Mouse (Mus musculus) C2C12 (cell line): ENCODE data around the gene Pitpnm1.

Experiments
- CTCF ChIP-seq: IDR thresholded peaks from one replicate; pipeline ENCODE4 v1.5.1; 2011; ENCODE audit not compliant: control insufficient read depth, insufficient read depth, insufficient read length
- MYOD1 ChIP-seq: IDR thresholded peaks from one replicate; pipeline ENCODE4 v1.6.1; 2011; ENCODE audit warnings: low read depth; ENCODE audit not compliant: control insufficient read depth, insufficient read length

DNA sequence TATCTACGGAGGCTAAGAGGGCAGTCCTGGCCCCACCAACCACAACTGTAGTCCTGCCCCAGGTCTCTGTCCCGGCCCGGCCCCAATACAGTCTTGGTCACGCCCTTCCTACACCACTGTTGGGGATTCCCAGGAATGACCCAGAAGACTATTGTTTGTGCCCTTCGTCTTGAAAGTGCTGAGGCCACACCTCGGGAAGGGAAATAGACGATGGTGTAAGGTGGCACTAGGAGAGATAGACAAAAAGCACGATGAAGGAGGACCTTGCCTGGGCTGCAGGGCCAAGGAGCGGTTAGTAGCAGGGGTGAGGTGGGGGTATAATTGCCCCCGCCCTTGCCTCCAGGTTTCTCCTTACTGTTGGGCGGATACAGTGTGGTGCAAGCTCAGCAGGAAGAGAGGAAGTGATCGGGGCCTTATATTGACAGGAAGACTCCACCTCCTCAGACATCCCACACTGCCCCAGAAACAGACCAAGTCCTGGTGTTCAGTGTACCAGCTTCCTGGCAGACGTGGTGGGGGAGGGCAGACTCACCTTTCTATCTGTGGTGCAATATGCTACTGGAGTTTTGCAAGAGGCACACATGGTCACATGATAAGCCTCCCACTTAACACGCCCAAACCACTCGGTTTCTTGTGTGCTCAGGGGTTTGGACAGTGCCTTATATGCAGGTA, 40.6 kb upstream of the Pitpnm1 start, which contains the start of gene Gstp3:
- TF ChIP-seq CTCF (no peak), MYOD1 (no peak)
